Mouse (Mus musculus) effector memory CD4-positive, alpha-beta T cell, adult 5 months (primary cell): ENCODE results near the gene Rps3a1. TPM values are rescaled to one million over a fixed set of nuclear protein-coding genes. Genes with fewer than 3 reads are reported as not detected.

Source experiments
- polyA plus RNA-seq: library from polyadenylated mRNA; unstranded; fragments of 100-300 nt; shearing (Covaris generic); gene quantifications from one replicate; pipeline ENCODE4 v1.2.1, GENCODE M21; 2017

Gene Rps3a1
- 1,837 TPM for polyA plus RNA-seq

DNA sequence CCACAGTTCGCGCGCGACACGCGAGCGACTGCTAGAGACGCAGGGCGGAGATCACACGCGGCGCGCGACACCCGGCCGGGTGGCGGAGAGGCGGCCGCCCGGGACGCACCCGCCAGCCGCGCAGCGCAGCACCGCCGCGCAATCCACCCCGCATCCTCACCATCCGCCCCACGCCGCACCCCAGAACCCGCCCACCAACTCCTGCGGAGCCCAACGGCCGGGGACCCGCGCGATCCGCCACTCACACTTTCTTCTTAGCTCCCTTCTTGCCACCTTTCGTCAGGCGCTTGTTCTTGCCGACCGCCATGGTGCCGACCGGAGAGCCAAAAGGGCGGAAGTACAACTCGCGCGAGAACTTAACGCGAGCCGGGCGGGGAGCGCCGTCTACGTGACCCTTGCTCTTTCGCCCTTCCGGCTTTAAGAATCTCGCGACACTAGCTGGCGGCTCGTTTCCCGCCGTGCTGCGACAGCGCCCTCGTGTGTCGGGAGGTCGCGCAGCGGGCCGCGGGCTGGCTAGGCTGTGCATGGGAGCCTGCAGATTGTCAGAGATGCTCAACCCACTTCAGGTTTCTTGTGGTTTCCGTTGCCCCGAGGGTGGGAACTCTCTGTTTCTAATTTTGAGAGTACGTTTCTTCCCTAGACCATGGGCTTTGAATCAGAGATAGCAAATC, at the start of gene Rps3a1:
TSS of gene Rps3a1 (minus strand) at position 440 of the 671 bp plus-strand sequence.

Other genes with a start within 250 kb of the Rps3a1 start
- gene Sh3d19, start 171.6 kb downstream of the Rps3a1 start, polyA plus RNA-seq: 3.7 TPM
- gene Prss48, start 140.2 kb downstream of the Rps3a1 start, polyA plus RNA-seq: not detected
- gene Lrba, start 82.0 kb upstream of the Rps3a1 start, polyA plus RNA-seq: 21.3 TPM